Mouse (Mus musculus): Measurements from ENCODE around the gene Adra2a.

Gene Adra2a

GRCm38 (mm10) chr19:54048161-54048885, 4.4 kb downstream of the Adra2a start:
- Histone ChIP-seq H3K36me3 (ENCODE audit: control insufficient read depth, insufficient read depth, low read length, poor library complexity, severe bottlenecking) (no peaks in the 10 kb centered on the region), H3K27me3 (ENCODE audit: control insufficient read depth, insufficient read depth, low read length, poor library complexity, severe bottlenecking) (peaks cover 1% of the 10 kb centered on the region; the same call in 1 of the 2 replicates)
- no peak for DNase-seq (ENCODE audit: low read depth, low spot score)

GRCm38 (mm10) chr19:54051651-54052050, 7.7 kb downstream of the Adra2a start:
- Histone ChIP-seq H3K27me3 (ENCODE audit: control insufficient read depth, insufficient read depth, low read length, poor library complexity, severe bottlenecking) (no peaks in the 10 kb centered on the region), H3K36me3 (ENCODE audit: control insufficient read depth, insufficient read depth, low read length, poor library complexity, severe bottlenecking) (no peaks in the 10 kb centered on the region)
- no peak for DNase-seq (ENCODE audit: low read depth, low spot score)

DNA sequence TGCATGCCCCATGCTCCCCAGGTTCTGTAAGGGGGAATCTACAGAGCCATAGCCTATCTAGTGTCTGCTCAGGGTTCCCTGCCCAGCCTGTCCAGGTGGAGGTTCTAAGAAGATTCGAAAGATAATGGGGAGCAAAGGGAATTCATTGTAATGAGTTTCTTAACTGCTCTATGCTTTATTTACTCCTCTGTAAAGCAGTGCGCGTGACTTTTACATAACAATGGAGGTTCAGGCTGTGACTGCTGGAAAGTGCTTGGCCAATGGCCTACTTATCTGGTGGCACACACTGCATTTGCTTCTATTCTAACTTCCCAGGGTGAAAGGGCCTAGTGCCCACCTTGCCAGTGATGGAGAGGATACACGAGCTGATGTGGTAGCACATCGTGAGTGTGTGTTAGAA, 11.9 kb downstream of the Adra2a start:
- Histone ChIP-seq H3K36me3 (ENCODE audit: control insufficient read depth, insufficient read depth, low read length, poor library complexity, severe bottlenecking) (no peaks in the 10 kb centered on the region), H3K27me3 (ENCODE audit: control insufficient read depth, insufficient read depth, low read length, poor library complexity, severe bottlenecking) (no peaks in the 10 kb centered on the region)
- DNase-seq (ENCODE audit: low read depth, low spot score), result no peak

DNA sequence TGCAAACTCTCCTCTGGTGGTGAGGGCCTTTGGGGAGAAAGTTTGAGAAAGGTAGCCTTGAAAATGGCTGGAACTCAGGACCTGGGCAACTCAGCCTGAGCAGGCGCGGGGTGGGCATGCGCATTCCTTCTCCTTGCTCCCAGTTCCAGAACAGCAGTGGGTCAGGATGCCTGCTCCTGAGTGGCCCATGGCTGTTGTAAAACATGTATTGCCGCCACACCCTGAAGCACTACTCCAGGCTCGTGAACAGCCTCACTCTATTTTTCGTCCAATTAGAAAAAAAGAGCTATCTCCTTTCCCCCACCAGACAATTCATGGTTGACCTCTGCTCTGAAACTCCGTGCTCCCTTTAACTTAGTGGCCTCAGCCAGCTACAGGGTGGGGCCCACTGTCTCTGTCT, 24.5 kb downstream of the Adra2a start:
- Histone ChIP-seq H3K36me3 (ENCODE audit: control insufficient read depth, insufficient read depth, low read length, poor library complexity, severe bottlenecking) (no peaks in the 10 kb centered on the region), H3K27me3 (ENCODE audit: control insufficient read depth, insufficient read depth, low read length, poor library complexity, severe bottlenecking) (no peaks in the 10 kb centered on the region)
- DNase-seq (ENCODE audit: low read depth, low spot score), result no peak

DNA sequence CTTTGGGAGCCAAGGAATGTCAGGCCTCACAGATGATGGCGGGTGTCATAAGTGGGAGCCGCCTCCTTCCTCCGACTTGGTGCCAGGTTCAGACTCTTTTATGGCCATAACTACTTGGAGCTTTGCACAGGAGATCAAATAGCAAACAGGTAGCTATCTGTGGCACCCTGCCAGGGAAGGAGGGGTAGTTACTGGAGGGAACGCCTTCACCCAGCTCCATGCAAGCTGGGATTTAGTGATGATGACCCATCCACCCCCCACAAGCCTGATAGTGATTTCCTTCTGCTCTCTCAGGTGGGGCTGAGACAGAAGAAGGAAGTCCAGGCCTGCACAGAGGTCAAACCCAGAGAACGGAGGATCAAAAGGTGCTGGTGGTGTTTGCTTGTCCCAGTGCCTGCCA, 26.6 kb downstream of the Adra2a start:
- Histone ChIP-seq H3K36me3 (ENCODE audit: control insufficient read depth, insufficient read depth, low read length, poor library complexity, severe bottlenecking) (no peaks in the 10 kb centered on the region), H3K27me3 (ENCODE audit: control insufficient read depth, insufficient read depth, low read length, poor library complexity, severe bottlenecking) (no peaks in the 10 kb centered on the region)
- no peak for DNase-seq (ENCODE audit: low read depth, low spot score)

GRCm38 (mm10) chr19:54072233-54072800, 28.4 kb downstream of the Adra2a start:
- Histone ChIP-seq H3K36me3 (ENCODE audit: control insufficient read depth, insufficient read depth, low read length, poor library complexity, severe bottlenecking) (no peaks in the 10 kb centered on the region), H3K27me3 (ENCODE audit: control insufficient read depth, insufficient read depth, low read length, poor library complexity, severe bottlenecking) (no peaks in the 10 kb centered on the region)
- no peak for DNase-seq (ENCODE audit: low read depth, low spot score)

GRCm38 (mm10) chr19:54076362-54077349, 32.7 kb downstream of the Adra2a start:
- no peak for DNase-seq (ENCODE audit: low read depth, low spot score)
- H3K36me3 ChIP-seq (ENCODE audit: control insufficient read depth, insufficient read depth, low read length, poor library complexity, severe bottlenecking), result no peaks in the 10 kb centered on the region

DNA sequence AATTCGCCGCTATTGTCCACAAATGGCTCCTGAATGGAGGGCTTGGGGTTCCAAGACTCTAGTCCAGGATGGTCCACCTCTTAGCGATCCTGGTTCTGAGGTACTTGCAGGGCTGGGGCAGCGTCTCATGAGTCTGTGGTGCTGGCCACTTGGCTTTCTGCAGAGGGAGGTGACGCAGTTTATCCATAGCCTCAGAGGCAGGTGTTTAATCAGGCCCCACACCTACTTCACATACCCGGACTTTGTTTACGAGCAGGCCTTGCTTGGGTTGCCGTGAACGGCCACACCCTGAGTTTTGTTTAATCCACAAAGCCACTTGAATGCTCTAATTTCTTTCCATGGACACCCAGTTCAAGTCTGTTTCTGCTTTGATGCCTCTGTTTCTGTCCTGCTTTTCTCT, 37.4 kb downstream of the Adra2a start:
- H3K27me3 ChIP-seq (ENCODE audit: control insufficient read depth, insufficient read depth, low read length, poor library complexity, severe bottlenecking), result no peaks in the 10 kb centered on the region
- H3K36me3 ChIP-seq (ENCODE audit: control insufficient read depth, insufficient read depth, low read length, poor library complexity, severe bottlenecking), result no peaks in the 10 kb centered on the region
- no peak for DNase-seq (ENCODE audit: low read depth, low spot score)

More at GRCm38 (mm10) chr19:54076362-54077349, 32.7 kb downstream of the Adra2a start:
- H3K27me3 ChIP-seq (ENCODE audit: control insufficient read depth, insufficient read depth, low read length, poor library complexity, severe bottlenecking), result no peaks in the 10 kb centered on the region

DNA sequence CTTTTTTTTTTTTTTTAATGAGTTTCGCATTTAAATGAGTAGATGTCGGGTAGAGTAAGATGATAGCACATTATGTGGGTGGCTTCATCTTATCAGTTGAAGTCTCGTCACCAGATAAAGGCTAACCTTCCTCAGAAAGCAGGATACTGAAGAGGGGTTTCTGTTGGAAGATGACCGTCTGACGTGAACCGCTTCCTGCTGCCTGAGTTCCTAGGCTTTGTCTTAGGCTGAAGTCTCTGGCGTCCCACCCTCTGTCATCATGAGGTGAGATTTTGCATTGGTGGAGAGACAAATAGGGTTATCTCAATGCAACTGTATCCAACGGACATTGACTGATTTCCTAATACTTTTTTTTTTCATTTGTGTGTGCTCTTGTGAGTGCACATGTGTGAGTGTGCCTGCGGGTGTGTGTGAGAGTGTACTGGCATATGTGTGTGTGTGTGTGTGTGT, 37.8 kb downstream of the Adra2a start:
- Histone ChIP-seq H3K27me3 (ENCODE audit: control insufficient read depth, insufficient read depth, low read length, poor library complexity, severe bottlenecking) (no peaks in the 10 kb centered on the region), H3K36me3 (ENCODE audit: control insufficient read depth, insufficient read depth, low read length, poor library complexity, severe bottlenecking) (no peaks in the 10 kb centered on the region)
- DNase-seq (ENCODE audit: low read depth, low spot score), result no peak

DNA sequence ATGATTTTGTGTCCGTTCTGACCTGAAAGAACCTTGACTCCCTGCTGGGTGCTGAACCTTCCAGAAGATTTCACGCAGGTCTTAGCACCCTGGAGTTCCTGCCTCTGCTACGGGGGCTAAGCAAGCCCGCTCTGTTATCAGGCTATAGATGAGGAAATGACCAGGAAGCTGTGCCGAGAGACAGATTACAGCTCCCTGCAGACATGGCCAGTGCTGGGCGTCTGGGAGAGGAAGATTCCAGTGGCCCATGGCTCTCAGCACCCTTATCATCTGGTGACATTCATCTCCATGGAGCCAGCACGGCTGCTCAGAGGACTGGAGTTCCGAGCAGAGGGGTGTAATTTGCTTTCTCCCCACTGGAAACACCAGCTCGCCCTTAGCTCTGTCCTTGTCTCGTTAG, 43.4 kb downstream of the Adra2a start:
- no peak for DNase-seq (ENCODE audit: low read depth, low spot score)
- Histone ChIP-seq H3K36me3 (ENCODE audit: control insufficient read depth, insufficient read depth, low read length, poor library complexity, severe bottlenecking) (no peaks in the 10 kb centered on the region), H3K27me3 (ENCODE audit: control insufficient read depth, insufficient read depth, low read length, poor library complexity, severe bottlenecking) (no peaks in the 10 kb centered on the region)

DNA sequence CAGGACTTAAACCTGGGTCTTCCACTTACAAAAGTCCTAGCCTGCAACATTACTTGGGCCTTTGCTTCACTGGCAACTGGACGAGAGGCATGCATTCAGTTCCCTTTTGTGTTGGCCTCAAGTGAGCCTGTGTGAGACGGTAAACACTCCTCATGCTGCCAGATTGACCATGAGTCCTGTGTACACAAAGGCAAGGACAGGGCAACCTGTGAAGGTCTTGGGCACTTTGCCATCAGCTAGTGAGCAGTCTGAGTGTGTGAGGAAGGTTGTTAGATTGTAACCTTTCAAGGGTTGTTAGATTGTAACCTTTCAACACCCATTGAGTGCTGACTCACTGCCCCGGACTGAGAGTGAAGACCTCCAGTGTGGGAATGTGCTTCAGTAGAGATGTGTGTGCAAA, 49.6 kb downstream of the Adra2a start:
- Histone ChIP-seq H3K27me3 (ENCODE audit: control insufficient read depth, insufficient read depth, low read length, poor library complexity, severe bottlenecking) (no peaks in the 10 kb centered on the region), H3K36me3 (ENCODE audit: control insufficient read depth, insufficient read depth, low read length, poor library complexity, severe bottlenecking) (no peaks in the 10 kb centered on the region)
- DNase-seq (ENCODE audit: low read depth, low spot score), result no peak

DNA sequence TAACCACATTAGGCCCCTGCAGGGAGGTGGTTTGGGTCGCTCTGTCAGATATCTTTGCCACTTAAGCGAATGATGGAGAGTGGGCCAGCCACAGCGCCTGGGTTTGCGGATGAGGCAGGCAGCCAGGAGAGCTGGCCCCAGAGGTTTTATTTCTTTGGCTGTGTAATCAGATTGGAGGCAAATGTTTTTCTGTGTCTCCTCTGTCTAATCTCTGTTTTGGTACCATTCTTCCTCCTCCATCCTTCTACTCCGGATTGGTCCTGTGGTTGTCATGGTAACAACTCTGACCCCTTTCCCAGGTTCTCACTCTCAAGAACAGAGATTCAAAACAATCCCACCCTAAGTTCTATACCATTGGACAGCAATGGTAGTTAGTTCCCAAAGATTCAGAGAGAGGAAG, 51.8 kb downstream of the Adra2a start:
- H3K36me3 ChIP-seq (ENCODE audit: control insufficient read depth, insufficient read depth, low read length, poor library complexity, severe bottlenecking), result no peaks in the 10 kb centered on the region
- no peak for DNase-seq (ENCODE audit: low read depth, low spot score)
- no peaks in the 10 kb centered on the region for H3K27me3 ChIP-seq (ENCODE audit: control insufficient read depth, insufficient read depth, low read length, poor library complexity, severe bottlenecking)

- DNase-seq (ENCODE audit: low read depth, low spot score), result no peak
- Histone ChIP-seq H3K36me3 (ENCODE audit: control insufficient read depth, insufficient read depth, low read length, poor library complexity, severe bottlenecking) (no peaks in the 10 kb centered on the region), H3K27me3 (ENCODE audit: control insufficient read depth, insufficient read depth, low read length, poor library complexity, severe bottlenecking) (no peaks in the 10 kb centered on the region)
These were observed 54.4 kb downstream of the Adra2a start for GRCm38 (mm10) chr19:54098367-54098766.

Measured in splenic B cell, adult 2 months (primary cell).